Mouse (Mus musculus) urinary bladder, adult 18-20 months (tissue): ENCODE data around the gene Drap1.

Experiments used
- DNase-seq, 2 experiments: peaks; one replicate each; pipeline ENCODE4 v3.0.0; 2022; ENCODE audit warnings: low spot score in 2 of 2, mixed read lengths in 2 of 2

Drap1 gene

DNA sequence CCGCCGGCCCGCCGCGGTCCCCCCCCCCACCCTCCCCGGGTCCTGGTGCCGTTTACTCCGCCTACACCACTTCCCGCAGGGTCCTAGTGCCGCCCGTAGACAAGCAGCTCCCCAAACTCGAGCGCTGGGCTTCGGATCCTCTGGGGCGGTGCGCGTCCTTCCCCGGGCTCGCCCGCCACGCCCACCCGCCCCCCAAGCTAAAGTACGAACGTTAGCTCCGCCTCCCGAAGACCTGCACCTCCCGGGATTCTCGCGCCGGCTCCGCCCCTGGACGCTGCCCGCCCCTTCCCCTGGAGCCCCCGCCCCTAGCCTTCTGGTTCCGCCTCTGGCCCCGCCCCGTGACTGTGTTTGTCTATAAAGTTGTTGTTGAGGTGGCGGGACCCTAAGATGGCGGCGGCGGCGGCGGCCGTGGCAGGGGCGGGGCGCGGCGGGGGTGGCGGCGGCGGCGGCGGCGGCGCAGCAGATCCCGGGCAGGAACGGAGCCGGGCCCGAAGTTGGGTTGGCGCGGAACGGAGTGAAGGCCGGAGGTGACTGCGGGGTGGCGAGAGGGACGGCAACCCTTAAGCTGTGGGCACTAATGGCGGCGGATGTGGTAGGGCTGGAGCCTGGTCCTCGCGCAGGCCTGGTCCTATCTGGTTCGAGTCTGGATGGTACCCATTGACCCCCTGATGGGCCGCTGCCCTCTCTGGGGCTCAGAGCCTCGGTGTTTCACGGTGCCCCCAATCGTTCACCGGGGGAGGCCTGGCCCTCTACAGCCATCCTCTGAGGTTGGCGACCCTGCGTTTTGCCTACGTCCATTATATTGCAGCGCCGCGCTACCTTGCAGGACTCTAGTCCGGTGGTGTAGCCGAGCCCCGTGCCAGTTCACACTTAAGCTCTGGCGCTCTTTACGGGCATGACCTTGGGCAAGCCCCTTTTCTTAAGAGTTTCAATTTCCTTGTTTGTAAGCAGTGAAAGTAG is at the start of gene Drap1, which contains the start of gene AI837181:
Gene Drap1 (minus strand): TSS at position 198 of the 960 bp plus-strand sequence.
Gene AI837181 (plus strand): TSS at position 363 of the 960 bp plus-strand sequence.
- peak; percentile 88 to 90 for DNase-seq

DNA sequence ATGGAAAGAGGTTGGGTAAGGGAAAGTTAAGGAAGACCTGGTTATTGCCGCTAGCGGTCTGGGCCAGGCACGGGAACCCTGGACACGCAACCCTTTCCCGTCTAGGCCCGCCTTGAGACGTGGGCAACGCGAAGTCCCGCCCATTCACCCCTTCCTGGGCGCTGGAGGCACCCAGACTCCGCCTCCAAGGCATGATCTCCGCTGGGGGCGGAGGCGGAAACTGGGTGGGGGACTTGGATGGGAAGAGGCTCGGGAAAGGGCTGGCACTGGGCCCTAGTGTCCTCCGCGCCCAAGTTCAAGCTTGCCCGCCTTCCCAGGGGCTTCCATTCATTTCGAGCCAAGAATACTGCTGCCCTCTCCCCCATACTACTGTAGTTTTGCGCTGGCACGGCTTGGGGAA is 48.9 kb upstream of the Drap1 start, which contains the start of gene Efemp2:
Gene Efemp2 (plus strand): TSS at position 235 of the 400 bp plus-strand sequence.
- peak; percentile 72 to 82 for DNase-seq

DNA sequence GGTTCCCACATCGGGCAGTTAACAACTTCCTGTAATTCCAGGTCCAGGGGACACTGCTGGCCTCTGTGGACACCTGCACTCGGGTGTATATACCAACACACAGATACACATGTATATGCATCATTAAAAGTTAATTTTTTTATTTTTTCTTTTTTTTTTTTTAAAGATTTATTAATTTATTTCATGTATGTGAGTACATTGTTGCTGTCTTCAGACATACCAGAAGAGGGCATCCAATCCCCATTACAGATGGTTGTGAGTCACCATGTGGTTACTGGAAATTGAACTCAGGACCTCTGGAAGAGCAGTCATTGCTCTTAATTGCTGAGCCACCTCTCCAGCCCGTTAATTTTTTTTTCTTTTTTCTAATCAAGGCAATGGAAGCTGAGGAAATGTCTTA is 48.1 kb upstream of the Drap1 start:
- no peak for DNase-seq

DNA sequence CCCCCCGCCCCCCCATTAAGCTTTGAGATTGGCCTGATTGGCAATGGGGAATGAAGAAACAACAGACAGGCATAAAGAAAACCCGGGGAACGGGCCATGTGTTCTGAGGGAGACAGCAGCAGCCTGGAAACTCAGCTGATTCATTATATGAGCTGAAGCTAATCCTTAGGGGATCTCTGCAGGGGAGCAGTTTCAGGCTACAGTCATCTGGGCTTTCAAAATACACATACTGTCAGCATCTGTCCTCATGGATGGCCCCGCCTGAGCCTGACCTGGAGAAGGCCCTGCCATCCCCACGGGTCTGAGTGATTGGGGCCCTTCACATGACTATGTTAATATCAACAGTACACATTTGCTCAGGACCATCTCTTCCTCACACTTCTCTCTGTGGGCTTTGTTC is 47.1 kb upstream of the Drap1 start:
- no peak for DNase-seq

DNA sequence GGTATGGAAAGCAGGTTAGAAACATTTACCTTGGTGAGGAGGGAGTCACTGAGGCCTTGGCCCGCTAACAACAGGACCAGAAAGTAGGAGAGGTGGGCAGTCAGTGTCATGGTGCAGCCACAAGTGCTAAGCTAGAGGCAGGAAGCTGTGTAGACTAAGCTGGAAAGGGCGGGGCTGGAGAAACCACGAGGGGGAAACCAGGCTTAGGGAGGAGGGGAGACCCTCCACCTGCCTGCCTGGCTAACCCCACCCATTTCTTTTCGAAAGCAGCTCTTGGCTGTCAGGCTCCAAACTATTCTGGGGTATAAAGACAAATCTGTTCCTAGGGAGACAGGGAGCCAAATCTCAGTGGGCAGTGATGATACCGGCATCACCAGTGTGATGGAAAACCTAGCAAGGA is 43.6 kb upstream of the Drap1 start, which contains the start of gene Ctsw:
Gene Ctsw (minus strand): TSS at position 134 of the 400 bp plus-strand sequence.
- DNase-seq: no peak

DNA sequence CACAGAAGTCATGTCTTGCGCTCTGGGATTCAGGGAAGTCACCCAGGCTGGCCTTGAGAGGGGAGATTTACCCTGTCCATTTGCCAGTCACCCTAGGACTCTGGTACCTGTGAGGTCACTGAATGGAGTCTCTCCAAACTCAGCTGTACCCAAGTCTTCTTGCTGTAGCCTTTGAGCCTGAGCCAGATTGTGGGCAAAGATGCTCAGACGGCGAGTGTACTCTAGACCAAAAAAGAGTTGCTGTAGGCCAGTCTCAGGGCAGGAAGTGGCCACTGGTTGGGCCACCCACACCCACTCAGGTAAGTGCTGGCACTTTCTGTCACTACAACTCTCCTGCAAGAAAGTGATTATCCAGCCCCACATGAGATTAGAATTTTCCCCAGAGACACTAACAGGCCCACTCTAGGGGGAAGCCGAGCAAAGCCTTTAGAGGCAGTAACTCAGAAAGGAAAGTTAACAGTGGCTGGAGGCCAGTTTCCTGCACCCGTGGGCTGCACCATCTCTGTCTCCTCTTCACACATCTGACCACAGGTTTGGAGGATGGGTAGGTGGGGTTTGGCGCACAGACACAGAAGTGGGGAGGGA is 42.2 kb upstream of the Drap1 start:
- no peak for DNase-seq

- DNase-seq: no peak
Observed at GRCm38 (mm10) chr19:5465037-5465436, 40.3 kb upstream of the Drap1 start.

- no peak for DNase-seq
Observed at GRCm38 (mm10) chr19:5463791-5464562, 39.2 kb upstream of the Drap1 start.

DNA sequence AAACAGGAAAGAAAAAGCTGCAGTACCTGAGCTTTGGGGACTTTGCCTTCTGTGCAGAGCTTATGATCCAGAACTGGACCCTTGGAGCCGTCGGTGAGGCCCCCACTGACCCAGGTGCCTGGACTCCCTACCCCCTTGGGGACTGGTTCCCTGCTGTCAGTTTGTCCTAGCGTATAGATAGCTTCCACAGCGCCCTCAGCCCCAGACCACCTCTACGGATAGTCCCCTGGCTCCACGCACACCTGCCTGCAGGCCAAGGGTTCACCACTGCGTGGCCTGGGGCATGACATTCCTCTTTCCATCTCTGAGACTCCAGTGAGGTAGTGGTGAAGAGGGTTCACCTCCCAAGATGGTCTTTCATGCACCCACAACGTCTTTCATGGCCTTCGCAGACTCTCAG is 38.4 kb upstream of the Drap1 start:
- no peak for DNase-seq

- DNase-seq: no peak
Observed at GRCm38 (mm10) chr19:5461411-5461810, 36.6 kb upstream of the Drap1 start.

DNA sequence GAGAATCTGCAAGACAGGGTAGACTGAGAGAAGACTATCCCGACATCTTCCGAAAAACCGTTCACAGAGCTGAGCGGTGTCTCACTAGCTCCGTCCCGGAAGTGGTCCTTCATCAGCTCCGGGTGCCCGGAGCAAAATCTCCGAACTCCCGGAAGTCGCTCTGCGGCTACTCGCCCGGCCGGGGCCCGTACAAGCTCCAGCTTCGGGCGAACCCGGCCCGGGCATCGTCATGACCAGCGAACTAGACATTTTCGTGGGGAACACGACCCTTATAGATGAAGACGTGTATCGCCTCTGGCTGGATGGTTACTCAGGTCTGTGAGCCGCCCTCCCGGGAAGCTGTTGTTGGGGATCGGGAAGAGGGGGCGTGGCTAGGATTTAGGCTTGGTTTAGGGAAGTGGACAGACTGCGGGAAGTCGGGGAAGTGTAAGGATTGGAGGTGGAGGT is 35.7 kb upstream of the Drap1 start, which contains the start of gene Fibp:
Gene Fibp (plus strand): TSS at position 151 of the 447 bp plus-strand sequence.
- peak; percentile 83 to 93 for DNase-seq

DNA sequence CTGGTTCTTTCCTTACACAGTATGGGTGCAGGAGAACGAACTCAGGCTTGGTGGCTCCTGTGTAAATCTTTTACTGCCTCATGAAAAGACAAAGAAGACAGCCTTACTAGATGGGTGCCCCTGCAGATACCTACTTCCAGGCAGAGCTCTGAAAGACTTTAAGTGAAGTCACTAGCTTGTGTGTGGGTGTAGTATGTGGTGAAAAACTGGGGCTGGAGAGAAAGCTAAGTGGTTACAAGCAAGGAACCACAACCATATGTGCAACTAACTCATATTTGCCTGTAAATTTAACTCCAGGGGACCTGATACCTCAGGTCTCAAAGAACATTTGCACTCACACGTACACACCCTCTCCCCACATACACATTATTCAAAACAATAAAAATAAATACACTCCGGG is 35.1 kb upstream of the Drap1 start:
- DNase-seq: no peak

DNA sequence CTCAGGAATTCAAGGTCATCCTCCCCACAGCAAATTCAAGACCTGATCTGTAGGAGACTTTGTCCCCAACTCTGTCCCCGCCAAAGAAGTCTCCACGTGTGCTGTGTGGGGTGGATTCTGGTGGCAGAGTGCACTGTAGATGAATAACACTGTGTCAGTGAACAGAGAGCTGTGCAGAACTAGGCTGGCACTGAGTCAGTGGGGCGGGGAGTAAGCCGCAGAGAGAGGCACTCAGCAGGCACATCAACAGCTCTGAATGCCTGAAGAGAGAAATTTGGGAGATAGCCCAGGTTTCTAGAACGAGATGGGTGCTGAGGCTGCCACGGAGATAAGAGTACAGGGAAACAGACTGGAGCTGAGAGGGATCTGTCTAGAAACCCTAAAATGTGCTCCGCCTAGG is 34.2 kb upstream of the Drap1 start:
- DNase-seq: no peak

DNA sequence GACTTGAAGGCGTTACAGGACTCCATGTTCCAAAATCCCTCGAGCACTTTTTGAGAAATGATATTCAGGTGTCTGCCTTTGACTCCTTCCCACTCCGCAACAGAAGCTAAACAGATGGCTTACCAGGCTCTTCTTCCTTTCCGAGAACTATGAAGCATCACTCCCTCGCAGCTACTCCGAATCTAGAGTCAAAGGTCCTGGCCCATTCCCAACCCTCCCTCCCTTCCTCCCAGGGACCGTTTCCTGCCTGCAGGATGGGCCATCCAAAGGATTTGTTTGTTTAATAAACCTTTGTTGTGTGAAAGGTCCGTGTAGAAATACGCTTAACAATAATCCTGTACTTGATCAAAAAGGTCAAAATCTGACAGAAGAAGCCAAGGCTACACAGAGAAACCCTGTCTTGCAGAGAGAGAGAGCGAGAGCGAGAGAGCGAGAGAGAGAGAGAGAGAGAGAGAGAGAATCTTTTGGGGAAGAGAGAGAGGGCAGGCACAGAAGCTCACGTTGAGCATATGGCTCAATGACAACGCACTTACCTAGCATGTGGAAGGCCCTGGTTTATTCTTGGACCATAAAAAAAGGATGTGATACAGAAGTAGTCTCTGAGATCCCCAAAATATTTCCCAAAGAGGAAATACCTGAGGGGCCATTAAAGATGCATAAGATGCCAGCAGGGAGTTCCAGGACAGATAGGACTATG is 33.1 kb upstream of the Drap1 start, which contains the start of gene Ccdc85b:
Gene Ccdc85b (minus strand): TSS at position 149 of the 697 bp plus-strand sequence.
- DNase-seq: no peak

DNA sequence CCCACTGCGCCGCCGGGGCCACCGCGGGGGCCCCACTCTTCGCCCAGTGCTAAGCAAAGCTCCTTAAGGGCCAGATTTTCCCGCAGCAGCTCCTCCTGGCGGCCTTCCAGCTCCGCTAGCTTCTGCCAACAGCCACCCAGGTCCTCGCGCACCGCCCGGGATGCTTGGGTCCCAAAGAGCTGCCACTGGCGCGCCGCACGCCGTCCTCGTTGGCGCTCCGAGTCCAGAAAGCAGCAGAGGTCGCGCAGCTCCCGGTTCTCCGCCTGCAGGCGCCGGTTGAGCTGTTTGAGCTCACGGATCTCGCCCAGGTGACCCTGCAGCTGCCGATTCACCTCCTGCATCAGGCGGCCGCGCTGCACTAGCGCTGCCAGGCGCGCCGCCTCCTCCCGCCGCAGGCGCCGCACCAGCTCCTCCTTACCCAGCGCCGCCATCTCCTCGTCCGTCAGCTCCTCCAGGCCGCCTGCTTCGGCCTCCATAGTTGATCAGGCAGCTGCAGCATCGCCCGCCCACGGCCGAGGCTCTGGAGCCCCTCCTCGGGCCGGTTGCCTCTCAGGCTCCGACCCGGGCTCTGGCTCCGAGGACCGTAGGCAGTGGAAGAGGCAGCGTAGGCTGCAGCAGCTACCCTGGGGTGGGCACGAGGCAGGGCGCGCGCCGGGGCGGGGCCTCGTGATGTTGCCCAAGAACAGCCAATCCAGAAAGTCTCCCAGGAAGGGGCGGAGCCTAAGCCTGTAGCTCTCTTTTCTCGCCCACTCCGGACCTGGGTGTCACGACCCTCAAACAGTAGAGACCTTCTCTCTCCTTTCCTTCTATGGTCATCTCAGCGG is 32.4 kb upstream of the Drap1 start:
- peak; percentile 94 to 96 for DNase-seq

DNA sequence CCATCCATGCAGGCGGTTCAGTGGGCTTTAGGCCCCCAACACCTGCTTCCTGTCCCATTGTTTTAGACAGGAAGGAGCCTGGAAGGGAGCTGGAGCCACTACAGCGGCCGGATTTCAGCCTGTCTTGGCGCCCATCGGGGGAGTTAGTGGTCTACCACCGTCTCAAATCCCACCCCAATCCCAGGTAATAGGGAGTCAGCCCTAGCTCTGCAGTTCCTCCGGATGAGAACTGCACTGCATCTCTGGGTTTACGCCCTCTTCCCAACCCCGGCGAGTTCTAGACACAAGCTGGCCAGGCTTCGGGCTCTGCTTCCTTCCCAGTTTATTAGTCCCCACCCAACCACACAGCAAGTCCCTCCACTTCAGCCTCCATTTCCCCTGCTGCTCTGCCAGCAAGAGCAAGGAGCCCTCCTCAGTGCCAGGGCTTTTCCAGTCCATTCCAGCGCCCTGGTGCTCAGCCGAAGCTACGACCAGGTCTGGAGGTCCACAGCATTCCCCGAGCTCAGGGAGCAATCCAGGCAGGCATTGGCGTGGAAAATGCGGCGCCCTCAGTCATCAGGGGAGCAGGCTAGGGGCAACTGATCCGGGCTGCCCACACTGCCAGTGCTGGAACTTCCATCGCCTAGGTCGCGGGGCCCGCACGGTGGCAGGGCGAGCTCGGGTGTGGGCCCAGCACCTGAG is 31.6 kb upstream of the Drap1 start:
- no peak for DNase-seq

DNA sequence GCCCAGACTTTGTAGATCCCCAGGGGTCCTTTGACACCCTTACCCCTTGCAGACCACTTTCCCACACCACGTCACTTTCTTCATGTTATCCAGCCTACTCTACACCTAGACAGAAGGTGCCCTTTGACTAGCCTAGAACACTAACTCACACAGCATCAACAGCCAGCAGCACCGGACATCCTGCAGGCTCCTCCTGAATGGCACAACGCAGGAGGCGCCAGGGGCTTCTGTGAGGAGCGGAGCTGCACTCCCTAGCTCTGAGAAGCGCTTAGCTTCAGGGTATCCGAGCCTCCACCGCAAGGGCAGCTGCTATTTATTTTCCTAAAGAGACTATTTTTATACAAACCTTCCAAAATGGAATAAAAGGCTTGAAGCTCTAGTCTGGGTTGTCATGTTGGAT is 30.8 kb upstream of the Drap1 start:
- DNase-seq: no peak

- no peak for DNase-seq
Observed at GRCm38 (mm10) chr19:5455037-5455436, 30.3 kb upstream of the Drap1 start.

- DNase-seq: no peak
Observed at GRCm38 (mm10) chr19:5451766-5452165, 27.0 kb upstream of the Drap1 start.

- DNase-seq: no peak
Observed at GRCm38 (mm10) chr19:5449673-5450072, 24.9 kb upstream of the Drap1 start.
